Mouse (Mus musculus) left cerebral cortex, postnatal 14 days (tissue): ENCODE measurements at regions not wholly inside any gene's neighbourhood (a gene's known extent, or its start where the extent isn't known, plus 50 kb on each side); places are given as distances from the start of the nearest gene placed in this dataset.

Source experiments
- DNase-seq, 2 experiments: peaks; one replicate each; pipeline ENCODE4 v3.0.0; 2021 to 2022; ENCODE audit warnings: low spot score in 2 of 2, mixed read lengths in 1 of 2
- intact Hi-C: fragments of 180-260 bp; cut with DNase I; formaldehyde crosslinking; loops from one replicate; pipeline ENCODE4 v1.15.1; 2025

DNA sequence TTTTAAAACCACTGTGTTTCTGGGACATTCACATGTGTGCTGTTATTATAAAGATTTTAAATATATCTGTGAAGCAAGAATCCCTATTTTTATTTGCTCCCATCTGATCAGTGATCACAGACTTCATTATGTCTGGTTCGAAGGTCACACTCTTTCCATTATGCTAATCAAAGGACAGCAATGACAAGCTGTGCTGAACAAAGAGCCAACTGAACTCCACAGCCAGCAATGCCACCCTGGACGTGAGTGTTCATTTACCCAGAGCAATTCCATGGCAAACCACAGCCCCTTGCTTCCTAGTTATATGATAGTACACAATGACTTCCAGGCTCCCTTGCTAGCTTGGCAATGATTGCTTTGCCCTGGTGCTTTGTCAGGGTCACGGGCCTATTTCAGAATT lies 55.6 kb upstream of the Ccdc190 start:
- intact Hi-C loops, result no loop called here
- no peak for DNase-seq

DNA sequence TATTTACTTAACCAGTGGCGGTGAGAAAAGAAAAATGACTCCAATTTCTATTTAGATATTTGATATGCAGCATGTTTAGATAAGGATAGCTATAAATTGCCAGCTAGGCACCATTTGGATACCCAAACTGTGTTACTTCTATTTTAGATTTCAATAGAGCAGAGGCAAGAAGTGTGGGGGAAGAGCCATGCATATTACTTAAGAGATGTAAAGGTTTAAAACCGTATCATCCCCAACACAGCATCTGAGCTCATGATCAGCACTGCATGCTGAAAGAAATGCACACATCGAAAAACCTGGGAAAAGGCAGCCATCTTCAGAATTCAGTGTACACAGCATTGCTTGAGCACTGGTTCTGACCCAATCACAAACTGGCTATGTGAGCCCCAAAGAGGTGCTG lies 59.8 kb upstream of the Ccdc190 start:
- intact Hi-C loops, result no loop called here
- peak; percentile 22 to 55 for DNase-seq

DNA sequence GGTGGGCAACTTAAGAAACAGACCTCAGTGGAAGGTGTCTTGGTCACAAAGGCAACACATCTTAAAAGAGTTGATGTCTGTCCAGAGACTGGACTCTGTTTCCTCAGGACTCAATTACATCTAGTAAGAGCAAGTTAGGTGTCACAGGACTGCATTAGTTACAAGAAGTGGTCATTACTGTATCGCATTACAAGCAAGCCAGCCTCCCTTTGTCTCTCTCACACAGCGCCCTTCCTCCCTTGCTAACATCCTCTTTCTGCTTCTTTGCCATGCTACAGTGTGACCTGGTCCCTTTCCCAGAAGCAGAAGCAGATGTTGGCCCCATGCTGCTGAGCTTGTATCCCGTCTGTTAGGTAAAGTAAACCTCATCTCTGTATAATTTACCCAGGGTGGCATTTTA lies 61.0 kb upstream of the Ccdc190 start:
- intact Hi-C loops, result no loop called here

DNA sequence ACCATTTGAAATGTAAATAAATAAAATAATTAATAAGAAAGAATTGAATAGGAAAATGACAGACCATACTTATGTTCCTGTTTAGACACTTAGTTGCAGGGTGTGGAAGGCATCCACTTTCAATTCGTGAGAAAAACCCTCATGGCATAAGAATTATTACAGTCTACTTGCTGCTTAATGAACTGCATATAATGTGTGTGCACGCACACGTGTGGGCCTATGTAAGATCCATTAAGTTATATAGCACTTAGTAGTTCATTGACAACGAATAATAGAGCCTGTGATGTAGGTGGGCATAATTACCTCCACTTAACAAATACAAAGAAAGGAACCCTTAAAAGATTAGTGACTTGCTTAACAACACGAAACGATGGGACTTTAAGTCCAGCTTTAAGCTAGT lies 61.6 kb upstream of the Ccdc190 start:
- intact Hi-C loops, result no loop called here
- no peak for DNase-seq

More for the DNA sequence above, 61.0 kb upstream of the Ccdc190 start:
- no peak for DNase-seq

DNA sequence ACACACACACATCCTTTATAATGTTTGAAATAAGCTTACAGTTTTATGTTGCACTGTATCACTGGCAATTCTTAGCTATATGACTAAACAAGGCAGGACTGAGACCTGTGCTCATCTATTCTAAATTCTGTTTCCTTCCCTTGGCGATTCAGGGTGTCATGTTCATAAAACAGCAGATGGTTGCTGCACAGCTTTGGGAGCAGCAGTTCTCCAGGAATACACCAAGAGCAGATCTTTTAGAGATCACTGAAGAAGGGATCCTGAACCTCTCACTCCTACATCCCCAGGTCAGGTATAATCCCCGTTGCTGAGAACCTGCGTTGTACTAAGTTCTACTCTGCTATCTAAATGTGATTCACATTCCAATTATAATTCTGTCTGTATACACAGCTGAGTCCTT lies 69.4 kb upstream of the Ccdc190 start:
- DNase-seq, result no peak
- intact Hi-C loops, result no loop called here

DNA sequence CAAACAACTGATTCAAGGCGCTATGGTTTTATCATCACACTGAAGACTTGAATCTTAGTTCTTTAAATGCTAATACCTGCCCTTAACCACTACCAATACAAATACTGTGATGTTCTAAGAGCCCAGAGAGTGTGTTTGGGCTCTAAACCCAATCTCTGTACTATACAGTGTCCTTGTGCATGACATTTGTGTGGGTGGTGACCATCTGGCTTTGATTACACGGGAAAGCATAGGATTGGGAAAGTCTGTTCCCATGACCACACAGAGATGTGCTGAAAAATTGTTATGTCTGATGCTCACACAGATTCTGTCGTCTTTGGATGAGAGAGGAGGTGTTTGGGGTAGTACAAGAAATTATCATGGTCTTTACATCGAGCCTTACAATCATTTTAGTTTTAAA lies 76.8 kb upstream of the Ccdc190 start:
- intact Hi-C loops, result no loop called here
- peak in 1 of 2 experiments; percentile 58 for DNase-seq

DNA sequence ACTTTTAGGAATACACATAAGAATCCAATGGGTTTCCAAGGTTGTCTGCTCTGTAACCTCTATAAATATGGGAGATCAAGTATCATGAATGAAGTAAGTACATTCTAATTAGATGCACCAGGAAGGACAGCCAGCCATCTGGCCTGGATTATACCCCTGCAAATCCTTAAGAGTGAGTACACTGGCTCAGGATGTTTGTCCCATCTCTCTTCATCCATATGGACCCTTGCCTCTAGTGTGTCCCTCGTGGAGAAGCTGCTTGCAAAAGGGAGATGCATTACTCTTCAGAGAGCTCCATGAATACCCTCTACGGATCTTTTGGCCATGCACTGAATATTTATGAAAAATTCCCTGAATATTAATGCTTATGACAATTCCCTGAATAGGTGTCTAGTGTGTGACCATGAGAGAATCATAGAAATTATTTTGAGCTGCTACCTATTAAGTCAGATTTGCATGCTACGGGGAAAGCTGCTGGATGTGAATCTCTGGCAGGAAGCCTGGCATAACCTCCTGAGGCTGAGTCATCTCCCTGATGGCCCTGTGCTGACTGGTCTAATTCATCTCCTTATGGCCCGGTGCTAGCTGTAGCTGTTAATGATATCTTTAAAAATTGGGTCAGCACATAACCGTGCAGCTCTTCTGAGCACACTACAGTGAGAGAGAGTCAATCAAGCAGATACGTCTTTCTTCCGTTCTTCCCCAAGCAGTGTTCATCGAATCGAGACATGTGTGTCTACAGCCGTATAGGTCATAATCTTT lies 80.0 kb upstream of the Ccdc190 start:
- intact Hi-C loops, result no loop called here

DNA sequence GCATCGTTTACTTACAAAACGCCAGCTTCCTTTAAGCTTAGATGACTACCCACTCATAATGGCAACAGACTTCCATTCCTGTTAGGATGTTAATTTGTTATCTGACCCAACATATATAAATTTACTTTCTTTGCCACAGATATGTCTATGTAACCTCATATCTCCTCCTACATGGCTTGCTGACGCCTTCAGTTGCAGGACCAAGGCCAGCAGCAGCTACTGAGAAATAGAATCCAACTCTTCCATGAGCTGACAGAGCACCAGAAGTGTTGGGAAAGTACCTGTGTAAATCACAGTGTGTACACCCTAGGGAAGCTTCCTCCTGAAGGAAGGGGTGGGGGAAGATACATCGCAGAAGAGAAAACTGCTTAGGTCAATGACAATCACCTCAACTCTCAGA lies 86.0 kb upstream of the Ccdc190 start:
- intact Hi-C loops, result no loop called here
- no peak for DNase-seq

More for the DNA sequence above, 80.0 kb upstream of the Ccdc190 start:
- no peak for DNase-seq

DNA sequence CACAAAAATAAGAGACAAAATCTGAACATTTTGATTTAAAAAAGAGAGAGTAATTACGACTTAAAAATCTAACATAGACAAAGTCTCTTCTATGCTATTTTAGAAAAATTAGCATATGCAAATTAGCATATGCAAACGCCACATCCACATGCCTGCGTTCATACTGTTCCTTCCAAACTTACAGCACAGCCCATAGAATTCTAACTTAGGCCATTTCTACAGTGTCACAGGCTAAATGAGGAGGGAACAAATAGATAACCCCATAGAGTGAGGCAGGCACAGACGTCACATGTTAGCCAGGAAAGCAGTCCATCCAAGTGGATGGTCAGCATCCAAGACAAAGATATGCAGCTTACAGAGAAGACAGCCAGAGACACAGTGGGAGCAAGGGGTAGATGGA lies 87.5 kb upstream of the Ccdc190 start:
- no peak for DNase-seq
- intact Hi-C loops, result no loop called here

DNA sequence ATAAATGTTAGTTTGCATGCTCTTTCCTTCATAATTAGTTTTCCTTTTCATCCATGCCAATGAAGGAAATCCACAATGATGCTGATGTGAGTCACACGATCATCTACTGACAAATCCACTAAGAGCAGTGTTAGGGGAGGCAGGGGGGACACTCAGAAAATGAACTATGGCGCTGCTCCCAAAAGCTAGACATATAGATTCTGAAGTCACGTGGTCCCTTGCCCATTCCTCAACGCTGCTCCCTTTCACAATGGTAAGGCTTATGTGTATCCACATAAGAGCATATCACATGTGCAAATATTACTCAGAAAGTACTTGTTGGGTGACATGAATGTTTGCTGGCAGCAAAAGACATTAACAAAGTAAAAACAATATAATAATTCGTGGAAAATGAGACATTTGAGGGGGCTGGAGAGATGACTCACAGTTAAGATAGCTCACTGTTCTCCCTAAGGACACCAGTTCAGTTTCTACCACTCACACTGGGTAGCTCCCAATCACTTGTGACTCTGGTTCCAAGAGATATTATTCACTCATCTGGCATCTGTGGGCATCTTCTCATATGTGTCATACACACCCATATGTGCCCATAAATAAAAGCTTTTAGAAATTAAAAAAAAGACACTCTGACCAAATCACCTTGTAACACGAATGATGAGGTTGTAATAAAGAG lies 88.3 kb upstream of the Ccdc190 start:
- DNase-seq, result no peak
- intact Hi-C loops, result no loop called here

DNA sequence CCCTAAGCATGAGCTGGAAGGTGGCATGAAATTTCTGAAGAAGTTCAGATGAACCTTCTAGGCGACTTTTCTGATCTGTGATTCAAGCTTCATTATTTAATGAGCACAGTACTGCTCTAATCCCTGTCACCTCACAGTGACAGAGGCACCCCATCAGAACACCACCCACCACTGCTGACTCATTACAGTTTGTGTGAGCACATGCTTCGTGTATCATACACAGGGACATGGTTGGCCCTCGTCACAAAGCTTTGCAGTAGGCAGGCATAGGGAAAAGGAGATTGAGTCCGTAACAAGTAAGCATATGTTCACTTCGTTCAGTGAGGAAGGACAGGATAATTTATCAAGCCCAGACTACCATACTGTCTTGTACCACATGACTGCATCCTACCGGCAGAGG lies 85.9 kb upstream of the Rgs4 start:
- intact Hi-C loops, result loop anchor here (5.0 kb wide), 1 partner anchor 86 kb away; the partner anchor contains the start of gene Rgs4

DNA sequence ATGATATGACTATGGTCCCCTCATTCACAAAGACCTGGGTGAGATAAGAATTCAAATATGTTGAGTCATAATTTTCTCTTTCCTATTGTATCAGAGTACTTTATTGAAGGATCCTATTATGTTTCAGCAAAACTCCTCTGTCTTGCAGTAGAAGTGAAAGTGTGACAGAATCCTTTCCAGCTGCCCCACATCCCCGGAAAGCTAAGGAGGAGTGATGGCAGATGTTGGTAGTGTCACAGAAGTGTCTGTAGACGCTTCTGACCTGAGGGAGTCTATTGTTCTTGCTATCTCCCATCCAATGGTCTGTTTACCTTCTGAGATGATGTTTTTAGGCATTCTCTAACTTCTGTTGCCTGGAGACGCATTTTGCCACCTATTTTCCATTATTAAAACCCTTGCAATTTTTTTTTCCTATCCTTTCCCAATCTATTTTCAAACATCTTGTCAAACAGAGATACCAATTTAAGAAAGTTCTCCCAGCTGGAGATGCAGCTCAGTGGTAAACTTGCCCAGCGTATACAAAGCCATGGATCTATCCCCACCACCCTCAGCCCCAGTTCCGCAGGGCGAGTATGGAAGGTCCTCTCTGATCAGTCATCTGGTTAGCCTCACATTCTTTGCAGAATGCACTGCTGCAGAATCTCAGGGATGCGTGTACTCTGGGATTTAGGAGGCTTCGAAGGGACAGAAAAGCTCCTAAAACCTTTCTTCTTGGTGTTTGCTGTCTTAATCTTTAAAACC lies 84.1 kb upstream of the Rgs4 start:
- no peak for DNase-seq
- intact Hi-C loops, result loop anchor here (5.0 kb wide), 1 partner anchor 84 kb away; the partner anchor contains the start of gene Rgs4

More for the DNA sequence above, 85.9 kb upstream of the Rgs4 start:
- no peak for DNase-seq

DNA sequence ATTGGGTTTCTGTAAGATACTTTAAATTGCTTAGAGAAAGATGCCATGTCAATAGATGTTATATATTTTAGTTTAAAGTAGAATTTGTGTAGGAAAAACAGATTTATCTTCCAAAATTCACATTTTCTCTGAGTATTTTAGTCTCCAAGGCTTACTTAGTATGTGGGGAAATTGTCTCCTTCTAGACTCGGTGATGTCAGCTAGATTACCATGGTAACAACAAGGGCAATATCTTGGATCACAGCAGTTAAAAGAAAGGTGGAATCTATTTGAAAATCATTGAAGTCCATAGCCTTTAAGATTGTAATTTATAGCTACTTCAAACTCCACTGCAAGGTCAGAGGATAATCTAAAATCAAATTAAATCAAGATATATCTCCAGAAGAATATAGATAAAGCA lies 83.2 kb upstream of the Rgs4 start:
- intact Hi-C loops, result loop anchor here (5.0 kb wide), 1 partner anchor 83 kb away; the partner anchor contains the start of gene Rgs4
- DNase-seq, result peak in 1 of 2 experiments; percentile 39

DNA sequence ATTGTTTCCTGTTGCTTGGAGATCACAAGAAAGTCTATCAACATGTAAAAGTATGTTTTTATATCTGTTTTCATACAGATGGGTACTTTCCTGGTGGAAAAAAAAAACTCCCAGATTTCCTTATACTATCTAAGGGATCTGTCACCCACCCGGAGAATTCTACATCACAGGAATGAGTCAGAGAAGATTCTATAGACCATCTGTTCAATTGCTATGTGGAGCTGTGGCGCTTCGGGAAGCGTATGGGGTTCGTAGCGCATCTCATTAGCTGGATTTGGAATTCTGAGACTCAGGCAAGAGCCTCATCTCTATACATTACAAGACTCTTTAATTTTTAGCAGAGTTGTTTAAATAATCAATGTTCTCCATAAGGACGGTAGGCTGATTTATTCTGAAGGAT lies 74.6 kb upstream of the Rgs4 start:
- intact Hi-C loops, result loop anchor here (5.0 kb wide), 1 partner anchor 75 kb away; no protein-coding TSS in a partner anchor

DNA sequence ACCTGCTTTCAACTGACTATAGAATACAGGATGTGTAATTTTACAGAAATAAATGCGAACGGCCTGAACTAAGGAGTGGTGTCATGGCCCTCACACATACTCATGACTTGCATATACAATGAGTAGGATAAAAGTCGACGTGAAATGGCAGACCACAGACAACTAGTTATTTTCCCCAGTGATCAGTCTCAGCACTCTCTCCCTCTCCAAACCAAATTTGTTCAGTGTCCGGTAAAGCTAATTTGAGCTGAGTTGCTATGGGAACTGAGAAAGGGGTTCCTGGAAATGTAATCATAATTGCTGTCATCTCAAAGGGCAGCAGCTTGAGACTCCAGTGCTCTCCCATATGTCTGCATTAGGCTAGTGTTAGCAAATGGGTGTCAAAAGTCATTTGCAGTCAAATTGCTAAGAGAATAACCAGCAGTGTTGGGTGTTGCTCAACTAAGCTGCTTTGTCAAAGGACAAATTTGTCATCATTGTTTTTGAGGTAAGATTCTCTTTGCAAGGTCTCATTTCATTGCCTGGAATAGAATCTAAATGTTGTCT lies 72.0 kb upstream of the Rgs4 start:
- no peak for DNase-seq
- intact Hi-C loops, result loop anchor here (10.0 kb wide), 1 partner anchor 145 kb away; no protein-coding TSS in a partner anchor

More for the DNA sequence above, 74.6 kb upstream of the Rgs4 start:
- DNase-seq, result peak; percentile 37 to 67

DNA sequence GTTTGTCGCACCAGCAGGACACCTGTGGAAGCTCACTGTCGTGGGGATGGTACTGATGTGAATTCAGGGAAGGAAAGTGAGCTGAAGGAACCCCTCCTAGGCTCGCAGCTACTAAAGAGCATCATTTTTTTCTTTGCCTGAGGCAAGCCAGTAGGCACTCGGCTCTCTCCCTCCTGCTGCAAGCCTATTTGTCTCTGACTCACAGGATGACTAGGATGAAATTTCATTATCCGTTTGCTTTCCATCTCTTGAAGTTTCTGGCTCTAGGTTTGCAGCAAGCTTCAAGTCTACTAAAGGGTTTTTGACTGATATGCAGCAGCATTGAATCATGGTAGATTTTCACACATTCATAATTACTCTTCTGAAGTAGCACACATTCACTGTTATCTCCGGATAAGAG lies 69.5 kb upstream of the Rgs4 start:
- DNase-seq, result peak in 1 of 2 experiments; percentile 57

DNA sequence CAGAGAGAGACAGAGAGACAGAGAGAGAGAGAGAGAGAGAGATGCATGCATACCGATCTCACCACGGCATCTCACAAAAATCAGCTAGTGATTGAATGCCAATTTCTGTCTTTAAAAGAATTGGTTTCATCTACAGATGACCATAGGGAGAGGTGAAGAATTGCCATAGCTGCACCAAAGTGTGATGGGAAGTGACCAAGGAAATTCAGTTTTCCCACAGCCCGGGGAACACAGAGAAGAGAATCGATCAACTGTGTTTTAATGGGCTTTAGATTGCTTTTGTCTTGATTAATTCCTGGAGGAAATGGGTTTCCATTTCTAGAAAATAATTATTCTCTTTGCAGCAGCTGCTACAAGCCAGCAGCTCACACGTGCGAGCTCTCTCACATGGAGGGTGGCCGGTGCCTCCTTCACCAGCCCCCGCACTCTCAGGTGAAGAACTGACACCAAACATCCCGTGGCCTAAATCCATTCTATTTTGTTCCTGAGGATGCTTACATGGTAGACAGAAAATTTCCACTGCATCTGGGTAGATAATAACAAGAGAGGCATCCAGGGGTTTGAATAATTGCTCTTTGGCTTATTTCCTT lies 65.2 kb upstream of the Rgs4 start:
- no peak for DNase-seq
- intact Hi-C loops, result loop anchor here (10.0 kb wide), 1 partner anchor 138 kb away; no protein-coding TSS in a partner anchor

More for the DNA sequence above, 69.5 kb upstream of the Rgs4 start:
- intact Hi-C loops, result loop anchor here (10.0 kb wide), 1 partner anchor 142 kb away; no protein-coding TSS in a partner anchor

DNA sequence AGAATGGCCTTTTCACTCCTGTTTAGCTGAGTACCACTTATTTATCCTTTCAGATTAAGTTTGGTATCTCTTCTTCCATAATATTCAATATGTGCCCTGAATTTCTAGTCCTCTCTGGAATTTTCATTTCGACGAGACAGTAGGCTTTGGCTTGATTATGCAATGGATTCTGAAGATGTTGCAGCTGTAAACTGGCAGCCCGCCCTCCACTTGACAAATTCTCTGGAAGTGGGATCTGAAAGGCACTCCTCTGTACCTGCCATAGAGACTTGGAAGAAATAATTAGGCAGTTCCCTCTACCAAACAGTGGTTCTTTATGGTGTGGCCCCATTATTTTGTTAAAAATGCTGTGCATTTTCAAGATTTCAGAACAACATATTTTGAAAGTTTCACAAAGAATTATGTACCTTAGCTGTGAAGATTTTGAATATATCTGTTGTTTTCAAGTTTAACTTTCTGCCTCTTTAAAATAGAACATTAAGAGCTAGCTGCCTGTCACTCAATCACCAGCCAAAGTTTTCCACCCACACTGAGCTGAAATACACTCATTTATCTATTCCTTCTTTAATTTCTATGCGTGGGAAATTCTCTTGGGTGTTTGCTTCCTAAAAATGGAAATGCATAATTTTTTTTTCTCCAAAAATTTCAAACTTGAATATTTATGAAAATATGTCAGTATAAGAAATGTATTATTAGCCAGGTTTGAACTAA lies 56.1 kb upstream of the Rgs4 start:
- intact Hi-C loops, result no loop called here
- DNase-seq, result peak in 1 of 2 experiments; percentile 34

DNA sequence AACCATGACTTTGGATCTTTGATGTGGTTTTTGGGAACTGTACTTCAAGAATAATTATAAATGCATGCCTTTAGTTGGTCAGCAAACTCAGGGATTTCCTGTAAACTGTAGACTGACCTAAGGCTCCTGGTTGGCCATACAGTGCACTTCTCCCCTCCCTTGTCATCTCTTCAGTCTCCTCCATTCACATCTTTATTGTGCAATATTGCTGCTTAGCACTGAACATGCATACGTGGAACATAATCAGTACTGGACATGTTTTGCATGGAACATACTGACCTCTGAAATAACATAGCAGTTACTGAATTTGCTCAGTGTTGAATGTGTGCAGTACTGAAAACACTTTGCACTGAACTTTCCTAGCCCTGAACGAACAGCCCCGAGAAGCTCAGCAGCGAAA lies 55.4 kb upstream of the Rgs4 start:
- intact Hi-C loops, result no loop called here

More for the DNA sequence above, 55.4 kb upstream of the Rgs4 start:
- no peak for DNase-seq
